Comparison of ENCODE assay signal across 8 mouse cellular contexts in the genomic region with DNA sequence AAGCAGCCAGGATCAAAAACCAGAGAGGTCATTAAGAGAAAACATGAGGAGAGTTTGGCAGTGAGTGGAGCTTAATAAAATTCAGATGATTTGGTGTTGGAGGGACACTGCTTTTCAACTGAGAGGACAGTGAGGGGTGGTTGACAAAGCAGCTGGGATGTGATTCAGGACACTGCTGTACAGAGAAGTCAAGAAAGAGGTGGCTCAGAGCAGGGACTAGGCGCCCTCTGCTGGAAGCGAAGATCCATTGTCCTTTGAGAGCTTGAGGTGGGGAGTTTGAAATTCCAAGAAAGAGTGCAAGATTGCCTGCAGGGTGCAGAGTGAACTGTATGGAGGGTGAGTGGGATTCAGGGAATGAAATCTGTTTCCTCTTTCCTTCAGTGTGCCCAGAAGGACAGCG. TPM values are rescaled to one million over a fixed set of nuclear protein-coding genes. Genes with fewer than 3 reads are reported as not detected.
DNase-seq lines count a peak whose midpoint lies in the region; ATAC-seq and TF ChIP-seq lines count a peak whose summit lies in the region.

No protein-coding gene starts in this region.

- H3K4me3 ChIP-seq in forebrain, postnatal 0 days (ENCODE audit: low read depth, low read length) = no peak overlapping the region
- no peak overlapping the region for H3K4me3 ChIP-seq in lung, embryonic 16.5 days (ENCODE audit: low read length)

- no peaks in the 10 kb centered on the region for H3K9me3 ChIP-seq in forebrain, postnatal 0 days (ENCODE audit: low read length)
- no peaks in the 10 kb centered on the region for H3K9me3 ChIP-seq in lung, embryonic 16.5 days (ENCODE audit: control insufficient read depth, low read length)

- H3K27ac ChIP-seq in forebrain, postnatal 0 days (ENCODE audit: low read depth, low read length) = no peak overlapping the region
- H3K27ac ChIP-seq in lung, embryonic 16.5 days (ENCODE audit: low read length) = no peak overlapping the region

- H3K4me2 ChIP-seq in forebrain, postnatal 0 days (ENCODE audit: low read depth) = no peak overlapping the region
- H3K4me2 ChIP-seq in lung, embryonic 16.5 days (ENCODE audit: low read depth, low read length) = no peak overlapping the region

- peak; percentile 84 for TF ChIP-seq CTCF in forebrain, postnatal 0 days (IDR thresholded peaks at IDR 0.05; ENCODE audit: low read depth)

- H3K4me1 ChIP-seq in forebrain, postnatal 0 days (ENCODE audit: insufficient read depth) = no peaks in the 10 kb centered on the region
- H3K4me1 ChIP-seq in lung, embryonic 16.5 days (replicated peaks; ENCODE audit: control insufficient read depth, insufficient read depth, low read length) = no peaks in the 10 kb centered on the region

- no peaks in the 10 kb centered on the region for H3K36me3 ChIP-seq in forebrain, postnatal 0 days (ENCODE audit: insufficient read depth)
- no peaks in the 10 kb centered on the region for H3K36me3 ChIP-seq in lung, embryonic 16.5 days (ENCODE audit: control insufficient read depth, insufficient read depth, low read length)

- peak; percentile 66 for ATAC-seq in forebrain, postnatal 0 days
- ATAC-seq in lung, embryonic 16.5 days (ENCODE audit: low read depth) = peak; percentile 54; the same call in 1 of the 2 replicates

- no peaks in the 10 kb centered on the region for H3K27me3 ChIP-seq in forebrain, postnatal 0 days (ENCODE audit: insufficient read depth, low read length)
- no peaks in the 10 kb centered on the region for H3K27me3 ChIP-seq in lung, embryonic 16.5 days (ENCODE audit: control insufficient read depth, insufficient read depth, low read depth, low read length)

- WGBS in forebrain, postnatal 0 days = 5% methylated on average over 3 of the region's 3 CpGs
- 8% methylated on average over 3 of the region's 3 CpGs for WGBS in lung, embryonic 16.5 days

- peak; percentile 17 for DNase-seq in kidney, adult 18-20 months
- no peak for DNase-seq in kidney, adult 11 months
- DNase-seq in cerebellum, adult 11 months = peak; percentile 18
- DNase-seq in forebrain, postnatal 0 days = peak; percentile 72
- DNase-seq in kidney, postnatal 36 days = peak; percentile 10 to 63
- peak; percentile 36 to 61 for DNase-seq in right cerebral cortex, postnatal 10 days (ENCODE audit: low spot score in 2 of 2)
- DNase-seq in spleen, postnatal 36 days (ENCODE audit: low spot score in 2 of 2) = no peak

- H3K9ac ChIP-seq in forebrain, postnatal 0 days = no peak overlapping the region
- H3K9ac ChIP-seq in lung, embryonic 16.5 days (ENCODE audit: low read length) = no peak overlapping the region

RNA-seq across cellular contexts. Expression of a gene that starts 44.2 kb away (rescaled TPM):
- not detected in 2 replicates for total RNA-seq in forebrain, postnatal 0 days (2014; rRNA removed)
- not detected in 2 replicates for polyA plus RNA-seq in forebrain, postnatal 0 days (2015; fragmentation: Nextera tagmentation; extraction: Ambion mirVana)
- 34.2 and 78.2 TPM in 2 replicates for polyA plus RNA-seq in lung, embryonic 16.5 days (2015; fragmentation: Nextera tagmentation; extraction: Ambion mirVana)

Comparison
In these comparisons a context has a peak if more than half of its experiments do, and no peak if none do; other contexts are left out.
1. DNase-seq: peak in kidney, adult 18-20 months (single experiment), cerebellum, adult 11 months (single experiment), forebrain, postnatal 0 days (single experiment), kidney, postnatal 36 days (2 of 2) and right cerebral cortex, postnatal 10 days (2 of 2); none in kidney, adult 11 months (single experiment) and spleen, postnatal 36 days (0 of 2).
2. RNA of a gene that starts 44.2 kb away (polyA plus RNA-seq): 34.2 to 78.2 TPM in lung, embryonic 16.5 days; not detected in forebrain, postnatal 0 days; every median in the first group is over 10 times any median in the second.